Mouse (Mus musculus) neutrophil, adult 5-6 weeks (primary cell): Measurements from ENCODE around the gene Vstm5. TPM values are rescaled to one million over a fixed set of nuclear protein-coding genes. Genes with fewer than 3 reads are reported as not detected.
"Not testable (repeated sequence)": the region's sequence is repeated elsewhere in the genome, so short reads cannot be mapped to it uniquely, and the experiment has no call there.

Experiments
- ATAC-seq: fragments of 151-379, 151-347 bp; 2 replicates; pipeline ENCODE4 v1.8.0; 2017; ENCODE audit warnings: mild to moderate bottlenecking, moderate TSS enrichment; ENCODE audit not compliant: insufficient number of reproducible peaks, poor library complexity, low FRiP score, severe bottlenecking; ENCODE audit errors: extremely low read depth
- total RNA-seq: library from RNA; stranded (forward); fragments of 200-1000 nt; gene quantifications from 2 replicates; pipeline ENCODE4 v1.2.3, GENCODE M21; 2017

Vstm5 gene
- total RNA-seq, 1 experiment from 2014 or later: not detected

DNA sequence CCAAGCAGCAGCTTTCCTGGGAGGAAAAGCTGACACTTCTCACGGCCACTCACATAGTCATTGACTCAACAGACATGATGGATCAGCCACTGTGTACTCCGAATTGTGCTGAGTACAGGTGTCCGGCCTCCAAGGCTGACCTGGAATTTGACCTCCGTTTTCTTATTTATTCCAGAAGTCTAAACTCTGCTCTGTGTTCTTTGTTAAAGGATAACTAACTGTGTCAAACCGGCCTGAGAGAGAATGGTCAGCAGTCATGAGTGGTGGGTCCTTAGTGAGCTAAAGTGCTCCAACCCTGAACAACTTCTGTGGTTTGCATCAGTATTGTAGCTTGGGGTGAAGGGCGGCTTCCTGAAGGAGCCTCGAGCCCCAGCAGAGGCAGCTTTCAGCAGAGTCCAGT is 13.4 kb downstream of the Vstm5 start:
- no peak for ATAC-seq

DNA sequence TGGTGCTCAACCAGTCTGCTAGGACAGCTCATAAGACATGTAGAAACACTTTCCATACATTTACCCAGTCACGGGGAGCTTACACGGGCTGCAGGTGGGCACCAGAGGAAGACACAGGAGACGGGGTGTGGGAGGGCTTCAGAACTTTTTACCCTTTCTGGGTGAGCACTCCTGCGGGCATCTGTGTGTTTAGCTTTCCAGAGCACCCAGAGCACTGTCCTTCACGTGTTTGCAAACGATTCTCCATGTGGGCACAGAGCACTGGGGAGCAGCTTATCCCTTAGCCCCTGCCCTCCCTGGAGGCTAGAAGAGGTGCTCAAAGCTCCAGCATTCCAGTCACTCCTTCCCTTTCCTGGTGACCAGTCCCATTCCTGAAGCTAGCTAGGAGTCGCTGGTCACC is 15.7 kb downstream of the Vstm5 start:
- no peak for ATAC-seq

- no peak for ATAC-seq
These were observed 17.4 kb downstream of the Vstm5 start for GRCm38 (mm10) chr9:15256214-15256613.

- no peak for ATAC-seq
These were observed 23.1 kb downstream of the Vstm5 start for GRCm38 (mm10) chr9:15261980-15262379.

- no peak for ATAC-seq
These were observed 24.6 kb downstream of the Vstm5 start for GRCm38 (mm10) chr9:15263487-15263886.

- ATAC-seq: no peak
These were observed 35.1 kb downstream of the Vstm5 start for GRCm38 (mm10) chr9:15273981-15274380.

DNA sequence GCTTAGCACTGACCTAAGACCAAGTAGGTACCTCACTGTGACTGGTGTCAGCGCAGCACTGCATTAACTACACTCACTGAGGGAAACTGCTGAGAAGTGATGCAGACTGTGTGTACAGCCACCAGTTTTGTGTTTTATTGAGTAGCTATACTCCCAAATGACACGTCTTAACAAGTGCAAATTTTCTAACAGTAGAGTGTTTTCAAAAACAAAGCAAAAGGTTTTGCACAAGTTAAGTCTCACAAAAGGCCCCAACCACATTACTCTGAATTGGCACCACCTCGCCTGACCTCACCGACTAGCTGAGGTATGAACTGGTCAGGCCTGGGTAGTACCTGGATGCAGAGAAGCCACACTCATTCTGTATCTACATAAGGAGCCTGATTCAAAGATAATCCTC is 38.0 kb downstream of the Vstm5 start:
- no peak for ATAC-seq

- no peak for ATAC-seq
These were observed 39.5 kb downstream of the Vstm5 start for GRCm38 (mm10) chr9:15278343-15278742.

DNA sequence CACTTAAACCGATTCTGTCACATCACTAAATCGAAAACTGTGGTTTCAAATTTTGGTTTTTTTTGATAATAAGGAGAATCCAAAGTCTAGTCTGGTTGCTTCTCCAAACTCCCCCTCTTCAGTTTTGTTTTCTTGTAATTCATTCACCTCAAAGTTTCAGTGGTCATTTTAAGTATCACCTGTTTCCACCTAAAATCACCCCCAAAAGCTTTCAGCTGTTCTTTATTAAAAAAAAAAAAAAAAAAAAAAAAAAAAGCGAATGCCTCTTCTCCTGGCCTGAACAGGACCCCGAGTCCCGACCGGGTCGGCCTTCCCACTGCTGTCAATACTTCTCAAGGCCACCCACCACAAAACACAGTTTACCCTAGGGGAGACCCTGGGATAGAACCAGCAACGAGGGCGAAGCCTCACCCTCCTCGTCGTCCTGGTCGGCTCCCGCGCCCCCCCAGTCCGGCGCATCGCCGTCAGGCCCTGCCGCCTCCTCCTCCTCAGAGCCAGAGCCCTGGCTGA is 40.3 kb downstream of the Vstm5 start:
- ATAC-seq: no peak

DNA sequence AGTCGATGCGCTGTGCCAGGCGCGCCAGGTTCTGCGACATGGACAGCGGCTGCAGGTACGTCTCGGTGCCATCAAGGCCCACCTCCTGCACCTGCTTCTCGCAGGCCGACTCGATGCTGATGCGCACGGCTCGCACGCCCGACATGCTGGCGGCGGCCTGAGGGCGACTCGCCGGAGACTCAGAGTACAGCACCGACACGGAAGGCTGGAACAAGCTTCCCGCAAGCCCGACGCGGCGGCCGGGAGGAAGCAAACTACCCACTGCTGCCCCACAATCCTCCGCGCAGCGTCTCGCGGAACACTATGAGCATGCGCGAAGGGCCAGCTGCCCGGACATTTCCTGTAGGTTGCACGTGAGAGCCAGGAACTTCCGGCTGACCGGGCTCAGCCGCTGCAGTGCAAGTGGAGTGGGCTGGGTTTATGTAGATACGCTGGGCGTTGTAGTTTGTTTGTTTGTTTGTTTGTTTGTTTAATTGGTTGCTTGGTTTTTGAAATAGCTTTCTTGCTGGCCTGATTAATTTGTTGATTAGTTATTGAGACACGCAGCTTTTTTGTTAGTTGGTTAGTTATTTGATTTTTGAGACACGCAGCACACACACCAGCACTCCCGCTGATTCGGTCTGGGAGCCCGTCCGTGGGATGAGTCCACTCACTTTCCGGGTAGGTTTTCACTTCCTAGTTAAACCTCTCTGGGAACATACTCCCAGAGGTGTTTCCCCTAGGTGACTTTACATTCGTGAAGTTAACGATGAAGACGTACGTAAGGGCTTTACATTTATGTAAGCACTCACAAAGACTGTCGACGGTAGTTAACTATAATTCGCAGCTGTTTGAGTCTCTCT is 41.0 kb downstream of the Vstm5 start, which contains the start of gene Med17:
Gene Med17, minus strand, starts transcription at position 283 of the 842 bp plus-strand sequence.
- peak; percentile 98 for ATAC-seq

- ATAC-seq: no peak
These were observed 41.6 kb downstream of the Vstm5 start for GRCm38 (mm10) chr9:15280491-15280879.

DNA sequence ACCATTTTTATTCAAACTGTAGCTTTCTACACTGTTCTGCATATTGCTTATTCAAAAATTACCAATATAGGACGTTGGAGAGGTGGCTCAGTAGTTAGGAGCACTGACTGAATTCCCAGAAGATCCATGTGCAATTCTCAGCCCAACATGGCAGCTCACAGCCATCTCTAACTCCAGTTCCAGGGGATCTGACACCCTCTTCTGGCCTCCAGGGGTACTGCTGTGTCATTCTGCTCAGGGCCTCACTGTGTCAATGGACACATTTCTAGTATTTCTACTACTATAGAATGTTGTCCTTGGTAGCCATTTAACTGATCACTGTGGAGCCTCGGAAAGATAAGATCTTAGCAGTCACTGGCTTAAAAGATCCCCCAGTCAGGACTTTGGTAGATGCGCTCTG is 46.6 kb downstream of the Vstm5 start:
- ATAC-seq: 0 out of 2 replicates have a peak, but pooled peaks have one; percentile 39

DNA sequence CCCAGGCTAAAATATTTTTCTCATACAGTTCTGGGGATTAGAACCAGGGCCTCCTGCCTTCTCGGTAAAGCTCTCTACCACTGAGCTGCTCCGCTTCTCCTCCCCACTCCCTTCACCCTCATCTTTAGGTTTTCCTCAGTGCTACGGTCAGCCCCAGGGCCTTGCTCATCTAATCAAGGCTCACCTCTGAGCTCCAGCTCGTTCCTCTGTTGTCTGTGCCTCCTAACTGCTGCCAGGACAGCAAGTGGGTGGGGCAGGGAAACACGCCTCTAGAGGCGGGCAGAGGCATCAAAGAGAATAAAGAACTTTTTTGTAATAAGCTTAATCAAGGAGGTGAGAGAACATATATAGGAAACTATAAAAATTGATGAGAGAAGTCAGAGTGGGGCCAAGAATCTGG is 49.0 kb downstream of the Vstm5 start:
- no peak for ATAC-seq

GRCm38 (mm10) chr9:15288402-15288801 is 49.6 kb downstream of the Vstm5 start:
- no peak for ATAC-seq

- no peak for ATAC-seq
These were observed 50.4 kb downstream of the Vstm5 start for GRCm38 (mm10) chr9:15289251-15289650.

DNA sequence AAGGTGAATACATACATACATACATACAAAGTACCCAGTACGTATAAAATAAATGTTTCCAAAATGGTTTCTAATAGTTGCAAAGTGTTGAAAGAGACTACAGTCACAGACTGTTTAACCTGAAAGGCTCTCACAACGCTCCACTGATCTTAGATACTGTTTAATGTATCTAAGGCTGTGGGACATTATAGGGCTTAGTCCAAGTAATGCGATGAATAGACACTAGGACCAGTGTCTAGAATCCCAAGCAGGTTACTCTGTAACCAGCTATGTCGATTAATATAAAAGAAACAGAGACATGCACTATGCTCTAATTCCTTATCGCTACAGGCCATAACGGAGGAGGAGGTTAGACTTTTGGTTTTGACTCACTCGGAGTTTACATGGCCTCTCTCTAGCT is 58.3 kb downstream of the Vstm5 start:
- ATAC-seq: no peak

GRCm38 (mm10) chr9:15298451-15298850 is 59.6 kb downstream of the Vstm5 start:
- no peak for ATAC-seq

- no peak for ATAC-seq
These were observed 61.2 kb downstream of the Vstm5 start for GRCm38 (mm10) chr9:15300056-15300455.

- ATAC-seq: no peak
These were observed 62.6 kb downstream of the Vstm5 start for GRCm38 (mm10) chr9:15301399-15301798.

GRCm38 (mm10) chr9:15302006-15302405 is 63.2 kb downstream of the Vstm5 start:
- ATAC-seq: not testable (repeated sequence)

- no peak for ATAC-seq
These were observed 64.0 kb downstream of the Vstm5 start for GRCm38 (mm10) chr9:15302881-15303280.
